Mouse (Mus musculus): ENCODE data around the gene Igf1r.

GRCm38 (mm10) chr7:68114364-68114763 lies 161.7 kb downstream of the Igf1r start:
- TF ChIP-seq ZNF384 (IDR thresholded peaks at IDR 0.05; ENCODE audit: low read depth, low read length) (no peak), ZC3H11A (IDR thresholded peaks at IDR 0.05; ENCODE audit: borderline replicate concordance, low read depth, low read length) (no peak), CHD2 (IDR thresholded peaks at IDR 0.05; ENCODE audit: low read depth, low read length) (no peak), MAFK (IDR thresholded peaks at IDR 0.05; ENCODE audit: insufficient read depth, low read depth, low read length) (no peak), HCFC1 (IDR thresholded peaks at IDR 0.05; ENCODE audit: borderline replicate concordance, insufficient read depth, low read length) (no peak)
